Mouse (Mus musculus) small intestine, adult 2 months (tissue): ENCODE results near the gene Hhat. TPM values are rescaled to one million over a fixed set of nuclear protein-coding genes. Genes with fewer than 3 reads are reported as not detected.

Source experiments
- H3K27ac ChIP-seq: fragments of 200-500 bp; 2 replicates; pipeline ENCODE4 v1.5.1; 2012; ENCODE audit warnings: low read depth, low read length, control low read depth, inconsistent platforms; ENCODE audit not compliant: insufficient read depth
- H3K27me3 ChIP-seq: fragments of 200-500 bp; 2 replicates; pipeline ENCODE4 v1.6.1; 2012; ENCODE audit warnings: mild to moderate bottlenecking, moderate library complexity, low read length, inconsistent platforms; ENCODE audit not compliant: control insufficient read depth, insufficient read depth
- H3K36me3 ChIP-seq: fragments of 200-500 bp; 2 replicates; pipeline ENCODE4 v1.6.1; 2012; ENCODE audit warnings: mild to moderate bottlenecking, low read length, control low read depth, inconsistent platforms; ENCODE audit not compliant: control insufficient read depth, insufficient read depth
- H3K4me1 ChIP-seq: fragments of 200-500 bp; 2 replicates; pipeline ENCODE4 v1.6.1; 2012; ENCODE audit warnings: low read length, inconsistent platforms, mixed read lengths; ENCODE audit not compliant: control insufficient read depth, insufficient read depth, insufficient read length
- H3K4me3 ChIP-seq: fragments of 200-500 bp; 2 replicates; pipeline ENCODE4 v1.5.1; 2012; ENCODE audit warnings: low read depth, mild to moderate bottlenecking, control low read depth, inconsistent platforms, low read length, moderate library complexity
- CTCF ChIP-seq: fragments of 200-500 bp; IDR thresholded peaks from 2 replicates; pipeline ENCODE4 v1.5.1; 2012; ENCODE audit warnings: low read depth, mild to moderate bottlenecking, control low read depth, inconsistent platforms, low read length, moderate library complexity, mixed read lengths; ENCODE audit not compliant: insufficient replicate concordance, insufficient read length; ENCODE audit errors: extremely low read depth
- POLR2A ChIP-seq: fragments of 200-500 bp; IDR thresholded peaks from 2 replicates; pipeline ENCODE4 v1.6.1; 2012; ENCODE audit warnings: low read depth, mild to moderate bottlenecking, control low read depth, inconsistent platforms, low read length, moderate library complexity
- WGBS: fragments of 180-500 bp; shearing (Covaris S2); methylation state at CpG from one replicate; pipeline ENCODE4 v1.1.7; 2018; 5-methylcytosine and 5-hydroxymethylcytosine counted together
- polyA plus RNA-seq: library from polyadenylated mRNA; depleted of rRNA; stranded (reverse); fragments of >200 nt; gene quantifications from 2 replicates; pipeline ENCODE4 v1.2.3, GENCODE M21; 2012

Gene Hhat
- polyA plus RNA-seq, 1 experiment: 3.1 TPM

- no peaks in the 10 kb centered on the region for H3K36me3 ChIP-seq
- TF ChIP-seq POLR2A: no peak
- TF ChIP-seq CTCF: no peak
- no peak overlapping the region for H3K27ac ChIP-seq
- H3K4me1 ChIP-seq: no peaks in the 10 kb centered on the region
- no peaks in the 10 kb centered on the region for H3K27me3 ChIP-seq
- H3K4me3 ChIP-seq: no peak overlapping the region
These were observed 268.2 kb downstream of the Hhat start for GRCm38 (mm10) chr1:192502835-192503234.

DNA sequence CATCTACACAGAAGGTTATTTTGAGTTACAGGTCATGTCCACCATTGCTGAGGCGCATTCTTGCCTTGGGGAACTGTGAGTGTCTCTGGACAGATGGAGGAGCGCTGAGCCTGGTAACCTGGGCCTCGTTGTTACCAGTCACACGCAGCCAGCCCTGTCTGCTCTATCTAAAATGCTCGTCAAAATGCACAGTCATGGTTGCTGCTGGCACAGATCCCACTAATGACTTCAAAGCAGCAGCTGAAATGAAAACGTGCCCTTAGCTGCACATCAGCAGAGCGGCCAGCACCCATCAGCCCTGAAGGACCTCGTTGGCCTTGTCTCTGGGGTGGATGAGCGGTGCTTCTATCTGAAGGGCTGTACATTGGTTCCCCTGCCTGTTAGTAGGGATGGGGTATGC, 269.0 kb downstream of the Hhat start:
- Histone ChIP-seq H3K36me3 (no peaks in the 10 kb centered on the region), H3K4me1 (no peaks in the 10 kb centered on the region), H3K4me3 (no peak overlapping the region), H3K27me3 (no peaks in the 10 kb centered on the region), H3K27ac (no peak overlapping the region)
- WGBS: 50% methylated on average over 9 of the region's 9 CpGs
- TF ChIP-seq POLR2A (no peak), CTCF (no peak)

GRCm38 (mm10) chr1:192497505-192497904, 273.5 kb downstream of the Hhat start:
- no peaks in the 10 kb centered on the region for H3K36me3 ChIP-seq
- H3K4me3 ChIP-seq: no peak overlapping the region
- no peaks in the 10 kb centered on the region for H3K27me3 ChIP-seq
- H3K4me1 ChIP-seq: no peaks in the 10 kb centered on the region
- TF ChIP-seq POLR2A (no peak), CTCF (no peak)
- H3K27ac ChIP-seq: no peak overlapping the region
- WGBS: 64% methylated on average over 2 of the region's 2 CpGs

GRCm38 (mm10) chr1:192489908-192490825, 280.9 kb downstream of the Hhat start:
- TF ChIP-seq POLR2A: no peak
- no peak for TF ChIP-seq CTCF
- no peaks in the 10 kb centered on the region for H3K4me1 ChIP-seq
- H3K27me3 ChIP-seq: no peaks in the 10 kb centered on the region
- no peaks in the 10 kb centered on the region for H3K36me3 ChIP-seq
- no peak overlapping the region for H3K4me3 ChIP-seq
- H3K27ac ChIP-seq: no peak overlapping the region
- 66% methylated on average over 13 of the region's 13 CpGs for WGBS

DNA sequence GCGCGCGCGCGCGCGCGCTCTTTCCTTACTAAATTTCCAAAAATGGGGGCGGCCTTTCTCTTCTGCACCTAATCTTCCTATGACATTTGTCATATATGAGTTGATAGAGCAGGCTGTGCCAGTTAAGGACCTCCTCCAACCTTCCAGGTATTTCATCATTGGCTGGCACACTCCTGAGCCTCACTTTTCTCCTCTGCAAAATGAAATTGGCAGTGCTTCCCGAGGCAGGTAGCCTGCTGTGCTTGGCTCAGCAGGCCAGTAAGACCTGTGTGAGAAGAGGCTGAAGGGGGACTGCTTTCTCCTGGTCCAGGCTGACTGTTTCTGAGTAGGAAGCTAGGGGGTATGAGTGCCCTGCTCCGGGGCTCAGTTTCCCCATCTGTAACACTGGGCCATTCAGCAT, 283.5 kb downstream of the Hhat start:
- H3K4me3 ChIP-seq: no peak overlapping the region
- H3K27me3 ChIP-seq: no peaks in the 10 kb centered on the region
- no peaks in the 10 kb centered on the region for H3K36me3 ChIP-seq
- 95% methylated on average over 11 of the region's 11 CpGs for WGBS
- TF ChIP-seq CTCF (no peak), POLR2A (no peak)
- H3K27ac ChIP-seq: no peak overlapping the region
- no peaks in the 10 kb centered on the region for H3K4me1 ChIP-seq

DNA sequence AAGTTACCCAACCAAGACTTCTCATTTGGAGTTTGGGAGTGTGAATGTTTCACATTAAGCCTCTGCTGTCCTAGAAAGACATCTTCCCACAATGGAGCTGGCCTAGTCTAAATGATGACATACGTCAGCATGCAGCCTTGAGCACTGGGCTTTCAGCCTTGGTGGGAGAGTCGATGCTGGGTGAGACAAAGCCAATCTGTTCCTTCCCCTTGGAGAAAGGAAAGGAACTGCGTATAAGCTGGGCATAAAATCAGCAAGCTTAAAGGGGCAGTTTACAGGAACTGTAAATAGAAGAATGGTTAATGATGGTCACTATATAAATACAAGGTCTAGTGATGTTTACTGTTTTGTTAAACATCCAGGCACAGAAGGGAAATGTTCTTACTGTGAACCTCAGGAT, 286.0 kb downstream of the Hhat start:
- WGBS: 60% methylated on average over 3 of the region's 3 CpGs
- no peaks in the 10 kb centered on the region for H3K4me1 ChIP-seq
- TF ChIP-seq CTCF: no peak
- no peak for TF ChIP-seq POLR2A
- no peaks in the 10 kb centered on the region for H3K36me3 ChIP-seq
- no peaks in the 10 kb centered on the region for H3K27me3 ChIP-seq
- H3K27ac ChIP-seq: no peak overlapping the region
- no peak overlapping the region for H3K4me3 ChIP-seq

GRCm38 (mm10) chr1:192481446-192481845, 289.6 kb downstream of the Hhat start:
- H3K27ac ChIP-seq: no peak overlapping the region
- TF ChIP-seq CTCF (no peak), POLR2A (no peak)
- H3K4me1 ChIP-seq: no peaks in the 10 kb centered on the region
- H3K4me3 ChIP-seq: no peak overlapping the region
- H3K27me3 ChIP-seq: no peaks in the 10 kb centered on the region
- no peaks in the 10 kb centered on the region for H3K36me3 ChIP-seq
